Mouse (Mus musculus): Measurements from ENCODE around the gene Clasp1. TPM values are rescaled to one million over a fixed set of nuclear protein-coding genes. Genes with fewer than 3 reads are reported as not detected.

Clasp1 gene
- total RNA-seq, 4 experiments from 2014 or later = 339 to 450 (median 397) TPM

- DNase-seq (ENCODE audit: low spot score) = no peak
Measured at GRCm38 (mm10) chr1:118402966-118403365, 14.1 kb downstream of the Clasp1 start.

- no peak for DNase-seq (ENCODE audit: low spot score)
Measured at GRCm38 (mm10) chr1:118403440-118403839, 14.6 kb downstream of the Clasp1 start.

- no peak for DNase-seq (ENCODE audit: low spot score)
Measured at GRCm38 (mm10) chr1:118407586-118408250, 18.9 kb downstream of the Clasp1 start.

GRCm38 (mm10) chr1:118409249-118409648 lies 20.4 kb downstream of the Clasp1 start:
- DNase-seq (ENCODE audit: low spot score) = no peak

- no peak for DNase-seq (ENCODE audit: low spot score)
Measured at GRCm38 (mm10) chr1:118410824-118411223, 22.0 kb downstream of the Clasp1 start.

DNA sequence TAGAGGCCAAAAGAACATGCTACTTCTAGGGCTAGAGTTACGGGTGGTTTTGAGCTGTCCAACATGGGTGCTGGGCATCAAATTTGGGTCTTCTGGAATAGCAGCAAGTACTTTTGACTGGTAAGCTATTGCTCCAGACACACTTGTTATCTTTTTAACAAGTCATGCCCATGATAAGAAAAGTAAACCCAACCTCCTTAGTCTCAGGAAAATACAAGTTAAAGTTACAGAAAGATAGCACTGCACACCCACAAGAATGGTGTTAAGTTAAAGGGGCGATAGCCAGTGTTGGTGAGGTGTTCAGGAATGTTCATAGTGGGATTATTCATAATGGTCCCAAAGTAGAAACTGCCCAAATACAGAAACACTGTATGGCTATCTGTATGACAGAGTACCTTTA lies 24.3 kb downstream of the Clasp1 start:
- no peak for DNase-seq (ENCODE audit: low spot score)

- DNase-seq (ENCODE audit: low spot score) = no peak
Measured at GRCm38 (mm10) chr1:118417047-118417730, 28.3 kb downstream of the Clasp1 start.

GRCm38 (mm10) chr1:118419399-118419798 lies 30.5 kb downstream of the Clasp1 start:
- no peak for DNase-seq (ENCODE audit: low spot score)

DNA sequence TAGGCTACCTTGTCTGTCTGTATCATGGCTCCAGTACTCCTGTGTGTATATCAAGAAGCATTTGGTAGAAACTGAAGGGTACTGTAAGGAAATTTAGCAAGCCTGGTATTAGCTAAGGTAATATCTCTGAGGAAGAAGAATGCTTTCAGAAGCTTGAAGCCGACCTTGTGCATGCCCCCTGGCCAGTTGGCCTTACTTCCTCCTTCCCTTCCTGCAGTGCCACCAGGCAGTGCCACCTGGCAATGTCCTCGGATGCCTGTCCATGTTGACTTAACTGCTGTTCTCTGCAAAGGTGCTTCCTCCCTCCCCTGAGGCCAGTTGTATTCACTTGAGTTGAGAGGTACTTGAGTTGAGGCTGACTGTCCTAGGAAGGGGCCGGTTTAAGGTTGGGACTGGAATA lies 32.3 kb downstream of the Clasp1 start:
- DNase-seq (ENCODE audit: low spot score) = no peak

DNA sequence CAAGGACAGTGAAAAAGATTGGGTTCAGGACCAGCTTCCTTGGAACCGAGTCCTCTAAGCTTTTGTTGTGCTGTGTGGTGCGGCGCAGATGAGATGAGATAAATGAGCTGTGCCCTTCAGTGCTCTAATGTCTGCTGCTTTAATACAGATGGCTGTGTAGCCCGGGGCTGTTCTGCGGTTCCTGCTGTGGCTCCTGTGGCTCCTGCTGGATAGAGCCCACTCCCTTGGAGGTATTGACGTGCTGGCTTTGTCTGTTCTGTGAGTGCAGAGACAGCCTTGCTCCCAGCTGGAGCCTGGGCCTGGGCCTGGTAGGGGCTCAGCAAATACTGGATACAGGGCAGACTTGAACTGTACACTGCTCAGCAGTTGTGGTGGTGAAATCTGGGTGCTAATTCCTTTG lies 34.0 kb downstream of the Clasp1 start:
- DNase-seq (ENCODE audit: low spot score) = no peak

GRCm38 (mm10) chr1:118425982-118426381 lies 37.1 kb downstream of the Clasp1 start:
- no peak for DNase-seq (ENCODE audit: low spot score)

DNA sequence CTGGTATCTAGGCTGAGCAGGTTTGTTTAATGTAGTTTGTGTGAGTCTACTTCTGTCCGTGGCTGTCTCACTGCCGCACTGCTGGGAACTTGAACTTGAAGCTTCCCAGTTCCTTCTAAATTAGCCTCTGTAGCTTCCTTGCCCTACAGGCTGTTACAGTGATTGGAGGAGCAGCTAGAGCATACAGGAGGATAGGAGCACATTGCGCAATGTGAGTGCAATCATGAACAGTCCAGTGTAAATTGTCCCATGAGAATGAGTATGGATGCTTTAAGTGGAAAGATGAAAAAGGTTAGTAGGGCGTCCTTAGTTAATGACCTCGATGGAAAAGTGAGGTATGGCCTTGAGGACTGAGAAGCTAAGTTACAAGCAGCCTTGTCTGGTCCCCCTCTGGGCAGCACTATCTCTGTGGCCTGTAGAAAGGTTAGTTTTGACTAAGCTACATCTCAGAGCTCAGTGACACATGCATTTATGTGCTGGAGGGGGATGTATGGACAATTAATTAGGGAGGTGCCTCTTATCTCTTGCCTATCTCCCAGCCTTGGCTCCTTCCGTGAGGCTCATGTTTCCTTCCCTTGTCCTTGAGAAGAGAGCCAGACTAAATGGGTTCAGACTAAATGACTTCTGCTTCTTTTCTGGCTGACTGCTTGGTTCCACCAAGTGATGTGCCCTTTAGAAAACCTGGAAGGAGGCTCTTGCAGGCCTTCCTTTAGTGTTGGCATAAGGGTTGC lies 39.7 kb downstream of the Clasp1 start:
- peak; percentile 25 for DNase-seq (ENCODE audit: low spot score)

GRCm38 (mm10) chr1:118431548-118431947 lies 42.7 kb downstream of the Clasp1 start:
- no peak for DNase-seq (ENCODE audit: low spot score)

- no peak for DNase-seq (ENCODE audit: low spot score)
Measured at GRCm38 (mm10) chr1:118435001-118435473, 46.2 kb downstream of the Clasp1 start.

DNA sequence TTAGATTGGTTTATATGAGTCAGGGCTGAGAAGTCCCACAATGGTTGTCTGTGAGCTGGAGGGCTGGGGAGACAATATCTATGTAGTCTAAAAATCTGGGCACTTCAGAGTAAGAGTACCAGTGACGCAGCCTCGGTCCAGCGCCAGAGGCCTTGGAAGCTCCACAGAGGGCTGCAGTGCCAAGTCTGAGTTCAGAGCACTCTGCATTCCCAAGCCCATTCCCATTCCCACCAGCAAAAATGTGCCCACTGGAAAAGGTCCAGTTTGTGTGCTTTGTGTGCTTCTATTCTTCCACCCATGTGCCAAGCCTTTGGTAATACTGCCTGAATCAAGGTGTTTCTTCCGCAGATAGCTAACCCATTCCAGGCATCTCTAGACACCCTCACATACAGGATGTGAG lies 49.0 kb downstream of the Clasp1 start:
- DNase-seq (ENCODE audit: low spot score) = no peak

DNA sequence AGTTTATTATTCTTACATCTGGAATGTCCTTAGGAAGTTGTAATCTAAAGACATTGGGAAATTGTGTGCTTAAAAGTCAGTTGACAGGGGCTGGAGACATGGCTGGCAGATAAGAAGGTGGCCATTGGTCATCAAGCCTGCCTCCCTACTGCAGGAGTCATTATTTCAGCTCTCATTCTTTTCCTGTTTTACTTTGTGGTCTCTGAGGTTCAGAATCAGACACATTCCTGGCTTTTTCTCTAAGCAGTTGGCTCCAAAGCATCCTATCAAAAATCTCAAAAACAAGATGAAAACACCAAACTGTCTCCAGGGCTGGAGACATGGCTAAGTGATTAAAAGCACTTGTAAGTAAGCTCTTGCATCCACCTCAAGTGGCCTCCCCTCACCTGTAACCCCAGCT lies 49.5 kb downstream of the Clasp1 start:
- DNase-seq (ENCODE audit: low spot score) = no peak

- no peak for DNase-seq (ENCODE audit: low spot score)
Measured at GRCm38 (mm10) chr1:118440547-118440946, 51.7 kb downstream of the Clasp1 start.

DNA sequence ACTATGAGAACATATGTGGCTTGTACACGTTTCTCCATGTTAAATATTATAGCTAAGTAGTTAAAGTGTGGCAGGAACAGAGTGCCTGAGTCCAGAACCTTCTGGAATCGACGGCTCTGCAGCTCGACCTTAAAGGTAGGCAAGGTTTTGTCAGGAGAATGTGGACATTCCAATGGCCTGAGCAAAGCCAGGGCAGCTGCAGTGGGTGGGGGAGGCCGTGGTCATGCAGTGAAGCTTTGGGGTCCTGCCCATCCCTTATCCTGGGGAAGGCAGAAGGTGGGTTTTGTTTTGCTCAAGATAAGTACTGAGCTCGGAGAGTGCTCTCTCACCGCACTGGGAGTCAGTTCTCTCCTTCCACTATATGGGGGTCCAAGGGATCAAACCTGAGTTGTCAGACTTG lies 55.6 kb downstream of the Clasp1 start:
- DNase-seq (ENCODE audit: low spot score) = no peak

DNA sequence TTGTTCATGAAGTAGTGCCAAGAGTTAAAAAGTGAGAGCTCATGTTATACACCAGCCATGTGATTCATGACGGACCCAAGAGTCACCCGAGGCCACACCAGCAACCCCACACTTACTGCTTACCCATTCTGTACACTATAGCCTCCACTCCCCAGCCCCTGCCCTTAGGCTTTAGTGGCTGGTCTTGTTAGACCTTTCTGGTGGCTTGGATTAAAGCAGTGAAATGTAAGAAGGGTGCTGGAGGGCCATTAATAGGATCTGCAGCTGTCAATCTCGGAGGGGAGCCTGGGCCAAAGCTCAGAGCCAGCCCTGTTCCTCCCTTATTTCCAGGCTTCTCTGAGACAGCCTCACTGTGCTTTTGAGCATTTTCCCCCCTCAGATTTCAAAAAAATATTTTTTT lies 56.1 kb downstream of the Clasp1 start:
- no peak for DNase-seq (ENCODE audit: low spot score)

GRCm38 (mm10) chr1:118445441-118445840 lies 56.6 kb downstream of the Clasp1 start:
- DNase-seq (ENCODE audit: low spot score) = no peak

GRCm38 (mm10) chr1:118446006-118446405 lies 57.1 kb downstream of the Clasp1 start:
- no peak for DNase-seq (ENCODE audit: low spot score)

GRCm38 (mm10) chr1:118447131-118447530 lies 58.3 kb downstream of the Clasp1 start:
- DNase-seq (ENCODE audit: low spot score) = no peak

- no peak for DNase-seq (ENCODE audit: low spot score)
Measured at GRCm38 (mm10) chr1:118448214-118448613, 59.4 kb downstream of the Clasp1 start.
